Mouse (Mus musculus) cortical plate, adult 2 months (tissue): ENCODE data around the gene Sec1. TPM values are rescaled to one million over a fixed set of nuclear protein-coding genes. Genes with fewer than 3 reads are reported as not detected.

Experiments
- H3K27ac ChIP-seq: fragments of 200-500 bp; 2 replicates; pipeline ENCODE4 v1.5.1; 2012; ENCODE audit warnings: low read length, control low read depth, inconsistent platforms; ENCODE audit not compliant: insufficient read depth
- H3K4me1 ChIP-seq: fragments of 200-500 bp; 2 replicates; pipeline ENCODE4 v1.6.1; 2011; ENCODE audit warnings: low read length; ENCODE audit not compliant: control insufficient read depth, insufficient read depth
- H3K4me3 ChIP-seq: fragments of 200-500 bp; 2 replicates; pipeline ENCODE4 v1.5.1; 2011; ENCODE audit warnings: mild to moderate bottlenecking, low read length, control low read depth; ENCODE audit not compliant: insufficient read depth
- CTCF ChIP-seq: fragments of 200-500 bp; IDR thresholded peaks from 2 replicates; pipeline ENCODE4 v1.5.1; 2011; ENCODE audit warnings: mild to moderate bottlenecking, control low read depth, low read length; ENCODE audit not compliant: insufficient read depth; ENCODE audit errors: extremely low read depth
- POLR2A ChIP-seq: fragments of 200-500 bp; IDR thresholded peaks from 2 replicates; pipeline ENCODE4 v1.6.1; 2011; ENCODE audit warnings: mild to moderate bottlenecking, low read length, control low read depth; ENCODE audit not compliant: insufficient read depth; ENCODE audit errors: extremely low read depth
- polyA plus RNA-seq: library from polyadenylated mRNA; depleted of rRNA; stranded (reverse); fragments of >200 nt; gene quantifications from 2 replicates; pipeline ENCODE4 v1.2.3, GENCODE M21; 2012

Sec1 gene
- polyA plus RNA-seq, 1 experiment: 6.6 TPM

GRCm38 (mm10) chr7:45700301-45701015 lies 6.3 kb upstream of the Sec1 start:
- Histone ChIP-seq H3K27ac (peak overlapping the region; percentile 86), H3K4me1 (no peaks in the 10 kb centered on the region), H3K4me3 (peak overlapping the region; percentile 84)
- TF ChIP-seq POLR2A (peak; percentile 91), CTCF (no peak)

GRCm38 (mm10) chr7:45699523-45700141 lies 5.4 kb upstream of the Sec1 start, which contains the start of gene Car11:
Gene Car11, plus strand, starts transcription at chr7:45699843.
- H3K27ac ChIP-seq: peak within 1 kb of the TSS; percentile 86
- H3K4me3 ChIP-seq: peak within 1 kb of the TSS; percentile 84
- no peak for TF ChIP-seq CTCF
- peak; percentile 81 for TF ChIP-seq POLR2A
- H3K4me1 ChIP-seq: no peaks in the 10 kb centered on the region

GRCm38 (mm10) chr7:45697894-45698293 lies 3.7 kb upstream of the Sec1 start:
- H3K4me3 ChIP-seq: no peak overlapping the region
- no peak for TF ChIP-seq POLR2A
- TF ChIP-seq CTCF: no peak
- no peaks in the 10 kb centered on the region for H3K4me1 ChIP-seq
- no peak overlapping the region for H3K27ac ChIP-seq

GRCm38 (mm10) chr7:45695098-45695497 lies 896 bp upstream of the Sec1 start:
- TF ChIP-seq CTCF (no peak), POLR2A (no peak)
- no peak overlapping the region for H3K27ac ChIP-seq
- peaks cover under 1% of the 10 kb centered on the region; the same call in 1 of the 2 replicates for H3K4me1 ChIP-seq
- H3K4me3 ChIP-seq: no peak overlapping the region

GRCm38 (mm10) chr7:45692364-45692763 lies 1.8 kb downstream of the Sec1 start:
- TF ChIP-seq POLR2A (no peak), CTCF (no peak)
- H3K4me1 ChIP-seq: peaks cover 1% of the 10 kb centered on the region; the same call in 1 of the 2 replicates

GRCm38 (mm10) chr7:45689800-45690199 lies 4.4 kb downstream of the Sec1 start:
- TF ChIP-seq CTCF: no peak
- no peak for TF ChIP-seq POLR2A
- no peak overlapping the region for H3K4me3 ChIP-seq
- H3K27ac ChIP-seq: no peak overlapping the region
- H3K4me1 ChIP-seq: peaks cover 1% of the 10 kb centered on the region; the same call in 1 of the 2 replicates

More at GRCm38 (mm10) chr7:45692364-45692763, 1.8 kb downstream of the Sec1 start:
- H3K27ac ChIP-seq: no peak overlapping the region
- no peak overlapping the region for H3K4me3 ChIP-seq

GRCm38 (mm10) chr7:45689099-45689498 lies 5.1 kb downstream of the Sec1 start:
- TF ChIP-seq CTCF: no peak
- TF ChIP-seq POLR2A: no peak
- Histone ChIP-seq H3K27ac (no peak overlapping the region), H3K4me1 (peaks cover 1% of the 10 kb centered on the region; the same call in 1 of the 2 replicates), H3K4me3 (no peak overlapping the region)

- no peak overlapping the region for H3K27ac ChIP-seq
- no peak for TF ChIP-seq POLR2A
- TF ChIP-seq CTCF: no peak
- H3K4me3 ChIP-seq: no peak overlapping the region
- H3K4me1 ChIP-seq: peaks cover 1% of the 10 kb centered on the region; the same call in 1 of the 2 replicates
Measured at GRCm38 (mm10) chr7:45686841-45687240, 7.4 kb downstream of the Sec1 start.

GRCm38 (mm10) chr7:45685811-45686210 lies 8.4 kb downstream of the Sec1 start:
- Histone ChIP-seq H3K4me1 (peaks cover 1% of the 10 kb centered on the region; the same call in 1 of the 2 replicates), H3K4me3 (no peak overlapping the region), H3K27ac (no peak overlapping the region)
- TF ChIP-seq POLR2A (no peak), CTCF (no peak)
